Mouse (Mus musculus) kidney, postnatal 0 days (tissue): ENCODE measurements around the gene Kcnb1. TPM values are rescaled to one million over a fixed set of nuclear protein-coding genes. Genes with fewer than 3 reads are reported as not detected.

Experiments used
- ATAC-seq: fragments of 200-750 bp; cut with Nextera tagmentation; replicated peaks from 2 replicates; pipeline ENCODE4 v1.8.0; 2017; ENCODE audit warnings: low read depth, moderate number of reproducible peaks, moderate TSS enrichment, moderate library complexity; ENCODE audit not compliant: low FRiP score
- DNase-seq: peaks from one replicate; pipeline ENCODE4 v3.0.0-alpha.2; 2016; ENCODE audit warnings: low spot score
- H3K27ac ChIP-seq: fragments of 300-500 bp; sonication (generic); 2 replicates; pipeline ENCODE4 v1.5.1; 2014; ENCODE audit warnings: mild to moderate bottlenecking
- H3K27me3 ChIP-seq: fragments of 300-500 bp; sonication (generic); 2 replicates; pipeline ENCODE4 v1.6.1; 2014; ENCODE audit warnings: low read length, mixed read lengths; ENCODE audit not compliant: insufficient read depth
- H3K36me3 ChIP-seq: fragments of 300-500 bp; sonication (generic); 2 replicates; pipeline ENCODE4 v1.6.1; 2014; ENCODE audit warnings: low read length, mixed read lengths; ENCODE audit not compliant: insufficient read depth
- H3K4me1 ChIP-seq: fragments of 300-500 bp; sonication (generic); replicated peaks from 2 replicates; pipeline ENCODE4 v1.6.1; 2014; ENCODE audit warnings: antibody characterized with exemption, low read length, mixed read lengths; ENCODE audit not compliant: insufficient read depth
- H3K4me2 ChIP-seq: fragments of 300-500 bp; sonication (generic); 2 replicates; pipeline ENCODE4 v1.6.1; 2014; ENCODE audit warnings: mild to moderate bottlenecking, low read length, moderate library complexity, mixed read lengths
- H3K4me3 ChIP-seq: fragments of 300-500 bp; sonication (generic); replicated peaks from 2 replicates; pipeline ENCODE4 v1.5.1; 2014; ENCODE audit warnings: low read depth, low read length
- H3K9ac ChIP-seq: fragments of 300-500 bp; sonication (generic); 2 replicates; pipeline ENCODE4 v1.6.1; 2014; ENCODE audit warnings: low read depth, low read length
- H3K9me3 ChIP-seq: fragments of 300-500 bp; sonication (generic); replicated peaks from 2 replicates; pipeline ENCODE4 v1.6.1; 2016; ENCODE audit warnings: low read length, inconsistent platforms, mixed read lengths
- CTCF ChIP-seq: IDR thresholded peaks from 2 replicates; pipeline ENCODE4 v1.5.1; 2016; ENCODE audit warnings: antibody characterized with exemption, low read depth, mild to moderate bottlenecking, moderate library complexity
- WGBS: fragments of 180-500 bp; shearing (Covaris S2); extraction: QIAGEN DNeasy Blood & Tissue Kit; methylation state at CpG from one replicate; pipeline ENCODE4 v1.1.7; 2014; 5-methylcytosine and 5-hydroxymethylcytosine counted together
- polyA plus RNA-seq: library from polyadenylated mRNA; unstranded; fragments of >200 nt; fragmentation: Nextera tagmentation; extraction: Ambion mirVana; gene quantifications from 2 replicates; pipeline ENCODE4 v1.2.1, GENCODE M21; 2015

The Kcnb1 gene
- polyA plus RNA-seq = 1.3 and 1.4 TPM in 2 replicates

DNA sequence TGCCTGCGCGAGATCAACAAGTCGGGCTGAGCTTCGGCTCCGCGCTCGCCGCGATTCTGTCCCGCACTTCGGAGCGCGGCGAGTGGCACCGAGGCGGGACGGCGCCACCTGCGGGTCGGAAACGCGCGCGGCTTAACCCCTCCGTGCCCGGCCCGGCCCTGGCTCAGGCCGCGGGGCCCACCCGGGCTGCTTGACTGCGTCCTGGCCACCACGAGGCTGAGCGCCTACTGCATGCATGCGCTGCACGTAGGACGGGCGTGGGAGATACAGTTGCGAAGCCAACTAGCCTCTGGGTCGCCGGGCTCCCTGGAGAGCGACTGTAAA is at the start of gene Kcnb1:
Kcnb1 (minus strand) TSS at position 80 of the 324 bp plus-strand sequence.
- peak; percentile 64 for TF ChIP-seq CTCF
- Histone ChIP-seq H3K27ac (no peak within 1 kb of the TSS), H3K9ac (peak within 1 kb of the TSS; percentile 59), H3K36me3 (no peaks in the 10 kb centered on the region), H3K4me2 (peak within 1 kb of the TSS; percentile 77), H3K9me3 (no peaks in the 10 kb centered on the region), H3K4me3 (peak within 1 kb of the TSS; percentile 42), H3K4me1 (peaks cover 7% of the 10 kb centered on the region; the same call in 1 of the 2 replicates), H3K27me3 (no peaks in the 10 kb centered on the region; the same call in 1 of the 2 replicates)
- ATAC-seq = peak; percentile 21; the same call in 1 of the 2 replicates
- 0% methylated on average over 33 of the region's 41 CpGs for WGBS
- DNase-seq = peak; percentile 78

DNA sequence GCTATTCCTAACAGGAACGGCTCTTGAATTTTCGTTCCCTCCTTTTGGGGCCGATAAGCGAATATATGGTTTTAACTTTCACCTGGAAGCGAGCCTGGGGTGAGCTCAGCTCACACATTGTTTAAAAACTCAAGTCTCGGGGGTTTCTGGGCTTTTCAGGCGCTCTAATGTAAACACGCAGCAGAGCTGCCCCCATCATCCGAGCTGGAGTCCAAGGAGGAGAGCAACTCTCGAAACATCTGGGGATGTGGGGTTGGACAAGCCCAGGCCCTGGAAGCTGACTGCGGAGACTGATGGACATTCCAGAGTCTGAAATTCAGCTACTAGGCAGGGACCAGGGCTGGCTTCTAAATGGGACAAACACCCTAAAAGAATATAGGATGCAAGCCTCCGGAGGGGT is 49.3 kb upstream of the Kcnb1 start:
- no peaks in the 10 kb centered on the region for H3K36me3 ChIP-seq
- no peaks in the 10 kb centered on the region for H3K9me3 ChIP-seq
- peak; percentile 46 for DNase-seq
- 24% methylated on average over 12 of the region's 12 CpGs for WGBS
- no peak for ATAC-seq
- no peaks in the 10 kb centered on the region for H3K4me1 ChIP-seq
- peaks cover 7% of the 10 kb centered on the region; the same call in 1 of the 2 replicates for H3K27me3 ChIP-seq
- peak overlapping the region; percentile 76 for H3K4me2 ChIP-seq
- TF ChIP-seq CTCF = no peak
- 0 out of 2 replicates have a peak overlapping the region, but pooled peaks have one; percentile 10 for H3K9ac ChIP-seq
- H3K4me3 ChIP-seq = peak overlapping the region; percentile 50; the same call in 1 of the 2 replicates
- H3K27ac ChIP-seq = no peak overlapping the region

DNA sequence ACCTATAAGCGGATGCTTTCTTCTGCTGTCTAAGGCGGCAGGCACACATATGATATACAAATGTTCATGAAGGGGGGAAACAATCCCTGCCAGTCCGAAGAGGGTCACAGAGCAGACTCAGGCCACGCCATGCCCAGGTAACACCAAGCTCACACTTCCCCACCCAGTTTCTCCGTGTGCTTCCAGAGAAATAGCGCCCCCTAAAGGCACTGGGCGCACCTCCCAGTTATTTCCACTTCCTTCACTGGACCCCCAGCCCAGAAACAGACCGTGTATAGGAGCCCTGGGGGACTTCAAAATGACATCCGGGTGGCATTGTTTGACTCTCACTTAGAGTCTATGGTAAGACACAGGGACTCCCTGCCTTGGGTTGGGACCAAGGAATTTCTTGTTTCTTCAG is 47.3 kb upstream of the Kcnb1 start:
- H3K9me3 ChIP-seq = no peaks in the 10 kb centered on the region
- ATAC-seq (no peak), DNase-seq (no peak)
- H3K36me3 ChIP-seq = no peaks in the 10 kb centered on the region
- WGBS = 82% methylated on average over 9 of the region's 9 CpGs
- peaks cover 7% of the 10 kb centered on the region; the same call in 1 of the 2 replicates for H3K27me3 ChIP-seq
- no peak overlapping the region for H3K4me2 ChIP-seq
- H3K9ac ChIP-seq = no peak overlapping the region
- H3K4me1 ChIP-seq = peaks cover 3% of the 10 kb centered on the region; the same call in 1 of the 2 replicates
- no peak overlapping the region for H3K27ac ChIP-seq
- 0 out of 2 replicates have a peak, but pooled peaks have one; percentile 21 for TF ChIP-seq CTCF
- no peak overlapping the region for H3K4me3 ChIP-seq

DNA sequence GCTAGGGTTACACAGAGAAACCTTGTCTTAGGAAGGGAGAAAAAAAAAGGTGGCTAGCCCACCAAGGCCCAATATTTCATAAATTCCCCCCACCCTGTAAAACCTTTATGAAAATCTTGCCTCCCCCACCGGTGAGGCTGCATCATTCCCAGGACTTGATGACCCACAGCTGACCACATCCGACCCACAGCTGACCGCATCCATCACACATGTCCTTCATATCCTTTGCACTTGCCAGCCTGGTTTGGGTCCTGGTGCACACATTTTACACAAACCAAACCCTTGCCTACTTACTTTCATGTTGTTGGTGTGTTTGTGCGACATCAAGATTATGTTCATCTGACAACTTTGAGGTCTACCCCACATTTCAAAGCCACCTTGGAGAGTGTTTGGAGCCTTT is 46.2 kb upstream of the Kcnb1 start:
- Histone ChIP-seq H3K4me2 (no peak overlapping the region), H3K4me3 (no peak overlapping the region), H3K36me3 (no peaks in the 10 kb centered on the region), H3K27ac (no peak overlapping the region), H3K27me3 (peaks cover 7% of the 10 kb centered on the region; the same call in 1 of the 2 replicates), H3K9ac (no peak overlapping the region), H3K4me1 (peaks cover 5% of the 10 kb centered on the region; the same call in 1 of the 2 replicates), H3K9me3 (no peaks in the 10 kb centered on the region)
- no peak for ATAC-seq
- DNase-seq = no peak
- 94% methylated on average over 4 of the region's 4 CpGs for WGBS
- no peak for TF ChIP-seq CTCF

DNA sequence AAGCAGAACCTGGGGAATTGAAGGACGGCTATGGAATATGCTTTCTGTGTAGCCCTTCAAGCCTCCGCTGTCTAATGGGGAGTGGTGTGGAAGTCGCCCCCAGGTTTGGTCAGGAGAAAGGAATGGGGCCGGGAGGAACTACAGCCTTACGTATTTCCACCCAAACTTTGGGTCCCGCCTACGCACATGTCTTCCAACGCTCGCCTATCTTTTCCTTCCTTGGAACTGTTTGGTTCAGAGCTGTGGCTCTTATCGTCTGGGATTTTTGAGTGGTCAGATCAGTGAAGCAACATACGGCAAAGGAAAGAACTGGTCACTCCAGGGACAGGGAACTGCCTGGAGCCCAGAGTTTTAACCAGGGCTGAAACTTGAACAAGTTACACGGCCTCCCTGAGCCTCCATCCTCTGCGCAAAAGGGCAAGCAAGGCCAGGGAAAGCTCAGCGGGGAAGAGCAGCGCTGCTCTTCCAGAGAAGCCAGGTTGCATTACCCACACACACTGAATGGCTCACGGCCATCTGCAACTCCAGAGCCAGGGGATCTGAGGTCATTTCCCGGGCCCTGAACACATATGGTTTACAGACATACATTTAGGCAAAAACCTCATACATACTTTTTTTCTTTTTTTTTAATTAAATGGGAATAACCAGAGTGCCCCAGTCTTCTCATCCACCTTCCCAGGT is 45.5 kb upstream of the Kcnb1 start:
- ATAC-seq = no peak
- H3K9ac ChIP-seq = no peak overlapping the region
- peaks cover 5% of the 10 kb centered on the region; the same call in 1 of the 2 replicates for H3K4me1 ChIP-seq
- no peaks in the 10 kb centered on the region for H3K9me3 ChIP-seq
- TF ChIP-seq CTCF = no peak
- WGBS = 60% methylated on average over 17 of the region's 17 CpGs
- DNase-seq = no peak
- no peak overlapping the region for H3K4me3 ChIP-seq
- no peak overlapping the region for H3K4me2 ChIP-seq
- peaks cover 7% of the 10 kb centered on the region; the same call in 1 of the 2 replicates for H3K27me3 ChIP-seq
- no peak overlapping the region for H3K27ac ChIP-seq
- no peaks in the 10 kb centered on the region for H3K36me3 ChIP-seq

DNA sequence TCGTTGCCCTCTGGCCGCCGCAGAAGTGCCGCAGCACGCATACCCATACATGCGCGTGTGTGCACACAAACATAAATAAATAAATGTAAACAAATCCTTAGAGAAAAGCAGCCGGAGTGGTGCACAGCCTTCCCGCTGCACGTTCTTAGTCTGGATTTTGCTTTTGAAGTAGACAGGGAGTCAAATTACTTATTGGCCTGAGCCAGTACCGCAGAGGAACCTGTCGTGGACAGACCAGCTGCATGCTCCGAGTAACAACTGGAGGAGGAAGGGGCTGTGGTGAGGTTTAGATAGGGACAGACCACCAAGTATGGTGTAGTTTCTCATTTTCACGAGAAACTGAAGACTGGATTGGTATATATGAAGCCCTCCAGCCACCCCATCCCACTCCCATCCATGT is 43.8 kb upstream of the Kcnb1 start:
- no peak overlapping the region for H3K4me2 ChIP-seq
- H3K27me3 ChIP-seq = peaks cover 3% of the 10 kb centered on the region; the same call in 1 of the 2 replicates
- no peaks in the 10 kb centered on the region for H3K9me3 ChIP-seq
- peak; percentile 49 for DNase-seq
- peaks cover 5% of the 10 kb centered on the region; the same call in 1 of the 2 replicates for H3K4me1 ChIP-seq
- ATAC-seq = no peak
- H3K4me3 ChIP-seq = no peak overlapping the region
- no peaks in the 10 kb centered on the region for H3K36me3 ChIP-seq
- no peak overlapping the region for H3K9ac ChIP-seq
- WGBS = 18% methylated on average over 14 of the region's 14 CpGs
- TF ChIP-seq CTCF = no peak
- H3K27ac ChIP-seq = no peak overlapping the region
